Mouse (Mus musculus) spleen, adult 2 months (tissue): ENCODE measurements around the gene Rp9. TPM values are rescaled to one million over a fixed set of nuclear protein-coding genes. Genes with fewer than 3 reads are reported as not detected.

Source experiments
- DNase-seq, 2 experiments: peaks; one replicate each; pipeline versions ENCODE4 v3.0.0 to v3.0.0-alpha.2; 2012 to 2021; ENCODE audit warnings: low spot score in 2 of 2, low read depth in 1 of 2
- H3K27ac ChIP-seq: fragments of 200-500 bp; 2 replicates; pipeline ENCODE4 v1.5.1; 2012; ENCODE audit warnings: low read length, inconsistent platforms; ENCODE audit not compliant: insufficient read depth
- H3K27me3 ChIP-seq: fragments of 200-500 bp; 2 replicates; pipeline ENCODE4 v1.6.1; 2012; ENCODE audit warnings: mild to moderate bottlenecking, moderate library complexity, low read length, inconsistent platforms; ENCODE audit not compliant: control insufficient read depth, insufficient read depth
- H3K36me3 ChIP-seq: fragments of 200-500 bp; 2 replicates; pipeline ENCODE4 v1.6.1; 2012; ENCODE audit warnings: mild to moderate bottlenecking, low read length, inconsistent platforms; ENCODE audit not compliant: control insufficient read depth, insufficient read depth
- H3K4me1 ChIP-seq: fragments of 200-500 bp; 2 replicates; pipeline ENCODE4 v1.6.1; 2011; ENCODE audit warnings: inconsistent platforms; ENCODE audit not compliant: control insufficient read depth, insufficient read depth, insufficient read length
- H3K4me3 ChIP-seq: fragments of 200-500 bp; 2 replicates; pipeline ENCODE4 v1.5.1; 2011; ENCODE audit warnings: mild to moderate bottlenecking, inconsistent platforms; ENCODE audit not compliant: insufficient read depth, insufficient read length; ENCODE audit errors: extremely low read depth
- CTCF ChIP-seq: fragments of 200-500 bp; IDR thresholded peaks from 2 replicates; pipeline ENCODE4 v1.5.1; 2011; ENCODE audit warnings: mild to moderate bottlenecking, inconsistent platforms; ENCODE audit not compliant: insufficient read depth, insufficient read length, insufficient replicate concordance; ENCODE audit errors: extremely low read depth
- POLR2A ChIP-seq: fragments of 200-500 bp; IDR thresholded peaks from 2 replicates; pipeline ENCODE4 v1.6.1; 2011; ENCODE audit warnings: low read depth, low read length, inconsistent platforms
- WGBS: fragments of 180-500 bp; shearing (Covaris S2); methylation state at CpG from one replicate; pipeline ENCODE4 v1.1.7; 2018; 5-methylcytosine and 5-hydroxymethylcytosine counted together
- polyA plus RNA-seq: library from polyadenylated mRNA; depleted of rRNA; stranded (reverse); fragments of >200 nt; gene quantifications from 2 replicates; pipeline ENCODE4 v1.2.3, GENCODE M21; 2012

Gene Rp9
- polyA plus RNA-seq, 1 experiment = 64.8 TPM

DNA sequence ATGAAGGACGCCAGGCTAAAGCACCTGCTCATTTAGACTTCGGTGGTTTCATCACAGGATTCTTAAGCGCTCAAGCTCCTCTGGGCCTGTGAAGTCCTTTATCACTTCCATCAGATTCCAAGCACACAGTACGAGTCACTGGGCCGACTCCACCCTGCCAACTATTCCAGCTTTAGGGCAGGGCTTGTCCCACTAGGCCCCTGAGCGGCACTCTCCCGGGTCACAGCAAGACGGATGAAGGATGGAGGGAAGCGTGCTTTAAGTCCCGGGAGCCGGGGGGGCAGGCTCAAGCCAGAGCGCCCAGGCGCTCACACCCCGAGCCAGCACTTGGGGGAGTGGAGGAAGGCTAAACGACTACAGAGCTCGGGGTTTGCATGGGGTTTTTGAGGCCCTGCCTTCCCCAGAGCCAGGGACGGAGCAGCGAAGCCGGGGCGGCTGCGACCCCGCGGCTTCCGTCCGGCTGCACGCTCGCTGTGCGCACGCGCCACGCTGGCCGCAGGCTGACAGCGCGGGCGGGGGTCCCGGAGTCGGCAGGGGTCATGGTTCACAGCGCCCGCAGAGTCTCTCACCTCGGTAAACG is 81.1 kb downstream of the Rp9 start:
- Histone ChIP-seq H3K36me3 (no peaks in the 10 kb centered on the region), H3K27me3 (no peaks in the 10 kb centered on the region), H3K4me3 (peak overlapping the region; percentile 67), H3K4me1 (no peaks in the 10 kb centered on the region; the same call in 1 of the 2 replicates), H3K27ac (peak overlapping the region; percentile 16; the same call in 1 of the 2 replicates)
- no peak for DNase-seq
- no peak for TF ChIP-seq CTCF
- TF ChIP-seq POLR2A = no peak
- under 1% methylated on average over 41 of the region's 41 CpGs for WGBS

- Histone ChIP-seq H3K4me1 (no peaks in the 10 kb centered on the region; the same call in 1 of the 2 replicates), H3K36me3 (no peaks in the 10 kb centered on the region), H3K4me3 (peak overlapping the region; percentile 67), H3K27ac (no peak overlapping the region), H3K27me3 (no peaks in the 10 kb centered on the region)
- no peak for DNase-seq
- TF ChIP-seq CTCF (no peak), POLR2A (no peak)
- 7% methylated on average over 6 of the region's 6 CpGs for WGBS
Measured at GRCm38 (mm10) chr9:22387901-22388300, 81.6 kb downstream of the Rp9 start.

DNA sequence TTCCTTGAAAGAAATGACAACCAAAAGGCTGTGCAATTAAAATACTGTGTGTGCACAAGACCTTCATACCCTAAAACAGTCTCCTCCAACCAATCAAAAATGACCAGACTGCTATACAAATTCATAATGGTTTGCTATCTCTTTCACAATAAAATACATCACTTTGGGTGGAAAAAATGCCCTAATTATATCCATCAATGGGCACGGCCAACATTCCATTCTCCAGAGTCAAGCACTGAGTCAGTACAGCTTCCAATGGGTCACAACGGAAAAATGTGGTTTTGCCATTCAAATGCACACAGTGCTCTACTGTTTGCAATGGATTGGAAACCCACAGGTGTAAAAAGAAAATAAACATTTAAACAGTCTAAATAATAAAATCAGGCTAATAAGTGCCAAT is 83.7 kb downstream of the Rp9 start:
- H3K4me3 ChIP-seq = no peak overlapping the region
- H3K4me1 ChIP-seq = no peaks in the 10 kb centered on the region; the same call in 1 of the 2 replicates
- 66% methylated on average over 2 of the region's 2 CpGs for WGBS
- no peak for TF ChIP-seq POLR2A
- no peak for DNase-seq
- H3K36me3 ChIP-seq = no peaks in the 10 kb centered on the region
- no peaks in the 10 kb centered on the region for H3K27me3 ChIP-seq
- no peak overlapping the region for H3K27ac ChIP-seq

DNA sequence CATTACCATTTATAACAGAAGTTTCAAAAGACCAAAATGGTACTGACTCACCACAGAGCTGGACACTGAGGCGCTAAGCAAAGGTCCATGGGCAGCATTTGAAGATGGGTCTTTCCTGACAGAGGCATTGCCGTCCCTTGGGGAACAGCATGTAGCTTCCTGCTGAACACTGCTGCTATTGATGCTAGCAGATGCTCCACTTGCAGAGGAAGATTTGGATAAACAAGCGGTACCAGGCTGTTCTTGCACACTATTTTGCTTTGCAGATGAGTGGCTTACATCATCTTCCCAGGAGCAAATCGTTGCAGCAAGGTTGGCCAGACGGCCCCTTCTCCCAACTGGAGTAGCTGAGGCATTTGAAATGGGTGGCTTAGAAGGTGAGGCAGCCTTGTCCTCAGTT is 93.5 kb downstream of the Rp9 start:
- no peak for TF ChIP-seq POLR2A
- TF ChIP-seq CTCF = no peak
- 97% methylated on average over 5 of the region's 5 CpGs for WGBS
- Histone ChIP-seq H3K27me3 (no peaks in the 10 kb centered on the region), H3K4me3 (no peak overlapping the region), H3K36me3 (no peaks in the 10 kb centered on the region), H3K27ac (no peak overlapping the region), H3K4me1 (no peaks in the 10 kb centered on the region)
- no peak for DNase-seq

DNA sequence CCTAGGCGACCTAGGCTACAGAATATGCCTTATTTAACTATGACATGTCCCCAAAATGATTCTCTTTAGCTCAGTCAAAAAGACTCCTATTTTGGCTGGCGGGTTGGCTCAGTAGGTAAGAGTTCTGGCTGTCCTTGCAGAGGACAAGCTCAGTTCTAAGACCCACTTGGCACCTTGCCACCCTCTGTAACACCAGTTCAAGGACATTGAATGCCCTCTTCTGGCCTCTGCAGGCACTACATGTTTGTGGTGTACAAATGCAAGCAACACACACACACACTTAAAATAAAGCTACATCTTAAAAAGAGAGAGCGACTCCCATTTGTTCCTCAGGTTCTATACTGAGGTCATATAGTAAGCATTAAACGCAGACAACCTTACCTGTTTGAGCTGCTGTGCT is 96.8 kb downstream of the Rp9 start:
- H3K27me3 ChIP-seq = no peaks in the 10 kb centered on the region
- no peak for DNase-seq
- TF ChIP-seq POLR2A = no peak
- TF ChIP-seq CTCF = peak; percentile 4; the same call in 1 of the 2 replicates
- no peaks in the 10 kb centered on the region for H3K36me3 ChIP-seq
- H3K27ac ChIP-seq = no peak overlapping the region
- WGBS = 98% methylated on average over 4 of the region's 4 CpGs
- H3K4me1 ChIP-seq = no peaks in the 10 kb centered on the region
- no peak overlapping the region for H3K4me3 ChIP-seq

GRCm38 (mm10) chr9:22368030-22368429 is 101.5 kb downstream of the Rp9 start:
- Histone ChIP-seq H3K4me1 (no peaks in the 10 kb centered on the region), H3K4me3 (no peak overlapping the region), H3K27ac (no peak overlapping the region), H3K27me3 (no peaks in the 10 kb centered on the region), H3K36me3 (no peaks in the 10 kb centered on the region)
- 82% methylated on average over 6 of the region's 6 CpGs for WGBS
- DNase-seq = no peak
- no peak for TF ChIP-seq POLR2A
- no peak for TF ChIP-seq CTCF

DNA sequence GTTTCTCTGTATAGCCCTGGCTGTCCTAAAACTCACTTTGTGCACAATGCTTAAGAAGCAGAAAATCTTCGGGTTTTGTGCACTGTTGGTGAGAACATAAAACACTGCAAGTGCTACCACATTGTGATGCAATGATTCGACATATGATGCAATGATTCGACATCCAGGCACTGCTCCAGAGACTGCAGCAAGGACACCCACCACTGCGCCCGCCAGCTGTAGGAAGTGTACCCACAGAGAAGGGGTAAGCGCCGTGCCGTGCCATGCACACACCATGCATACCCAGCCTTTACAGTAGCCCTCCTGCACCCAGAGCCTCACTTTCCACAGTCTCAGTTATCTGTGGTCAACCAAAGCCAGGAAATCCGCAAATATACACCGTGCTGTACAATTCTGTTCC is 102.9 kb downstream of the Rp9 start:
- TF ChIP-seq POLR2A (no peak), CTCF (no peak)
- DNase-seq = no peak
- Histone ChIP-seq H3K27me3 (no peaks in the 10 kb centered on the region), H3K27ac (no peak overlapping the region), H3K4me1 (no peaks in the 10 kb centered on the region), H3K4me3 (no peak overlapping the region), H3K36me3 (peaks cover 1% of the 10 kb centered on the region; the same call in 1 of the 2 replicates)
- 76% methylated on average over 10 of the region's 10 CpGs for WGBS
